Mouse (Mus musculus): Measurements from ENCODE around the gene Kif23. TPM values are rescaled to one million over a fixed set of nuclear protein-coding genes. Genes with fewer than 3 reads are reported as not detected.
A peak's percentile ranks its signal among the peaks of the same experiment; 100 is the strongest.

Gene Kif23
- polyA plus RNA-seq, 1 experiment from 2014 or later = 16.2 TPM

- Histone ChIP-seq H3K4me3 (ENCODE audit: low read depth, low read length) (no peak overlapping the region), H3K4me2 (replicated peaks; ENCODE audit: low read depth) (no peak overlapping the region), H3K27ac (ENCODE audit: low read depth, low read length) (no peak overlapping the region), H3K4me1 (replicated peaks; ENCODE audit: control insufficient read depth, insufficient read depth, low read length) (no peaks in the 10 kb centered on the region), H3K9ac (ENCODE audit: low read depth, low read length) (no peak overlapping the region), H3K27me3 (replicated peaks; ENCODE audit: control insufficient read depth, insufficient read depth, low read length) (no peaks in the 10 kb centered on the region), H3K9me3 (ENCODE audit: control insufficient read depth) (no peaks in the 10 kb centered on the region), H3K36me3 (ENCODE audit: control insufficient read depth, insufficient read depth) (no peaks in the 10 kb centered on the region)
- no peak for ATAC-seq
- WGBS = 27% methylated on average over 7 of the region's 7 CpGs
- no peak for TF ChIP-seq CTCF (IDR thresholded peaks at IDR 0.05; ENCODE audit: low read depth)
These were observed 42.4 kb downstream of the Kif23 start for GRCm38 (mm10) chr9:61904201-61904600.

- 44% methylated on average over 9 of the region's 9 CpGs for WGBS
- Histone ChIP-seq H3K4me3 (ENCODE audit: low read depth, low read length) (no peak overlapping the region), H3K36me3 (ENCODE audit: control insufficient read depth, insufficient read depth) (no peaks in the 10 kb centered on the region), H3K27ac (ENCODE audit: low read depth, low read length) (no peak overlapping the region), H3K4me1 (replicated peaks; ENCODE audit: control insufficient read depth, insufficient read depth, low read length) (no peaks in the 10 kb centered on the region), H3K4me2 (replicated peaks; ENCODE audit: low read depth) (no peak overlapping the region), H3K27me3 (replicated peaks; ENCODE audit: control insufficient read depth, insufficient read depth, low read length) (no peaks in the 10 kb centered on the region), H3K9ac (ENCODE audit: low read depth, low read length) (no peak overlapping the region), H3K9me3 (ENCODE audit: control insufficient read depth) (no peaks in the 10 kb centered on the region)
- ATAC-seq = no peak
- no peak for TF ChIP-seq CTCF (IDR thresholded peaks at IDR 0.05; ENCODE audit: low read depth)
These were observed 44.1 kb downstream of the Kif23 start for GRCm38 (mm10) chr9:61902445-61902844.

GRCm38 (mm10) chr9:61901574-61901973 is 45.0 kb downstream of the Kif23 start:
- H3K36me3 ChIP-seq (ENCODE audit: control insufficient read depth, insufficient read depth) = no peaks in the 10 kb centered on the region
- WGBS = 73% methylated on average over 4 of the region's 4 CpGs

GRCm38 (mm10) chr9:61899804-61900203 is 46.8 kb downstream of the Kif23 start:
- Histone ChIP-seq H3K4me3 (ENCODE audit: low read depth, low read length) (no peak overlapping the region; the same call in 1 of the 2 replicates), H3K9me3 (ENCODE audit: control insufficient read depth) (no peaks in the 10 kb centered on the region), H3K27ac (ENCODE audit: low read depth, low read length) (no peak overlapping the region), H3K36me3 (ENCODE audit: control insufficient read depth, insufficient read depth) (no peaks in the 10 kb centered on the region), H3K9ac (ENCODE audit: low read depth, low read length) (no peak overlapping the region), H3K4me2 (replicated peaks; ENCODE audit: low read depth) (0 out of 2 replicates have a peak overlapping the region, but pooled peaks have one; percentile 17), H3K27me3 (replicated peaks; ENCODE audit: control insufficient read depth, insufficient read depth, low read length) (no peaks in the 10 kb centered on the region), H3K4me1 (replicated peaks; ENCODE audit: control insufficient read depth, insufficient read depth, low read length) (no peaks in the 10 kb centered on the region)
- WGBS = 6% methylated on average over 16 of the region's 16 CpGs
- TF ChIP-seq CTCF (IDR thresholded peaks at IDR 0.05; ENCODE audit: low read depth) = peak; percentile 88
- ATAC-seq = no peak

More at GRCm38 (mm10) chr9:61901574-61901973, 45.0 kb downstream of the Kif23 start:
- H3K27me3 ChIP-seq (replicated peaks; ENCODE audit: control insufficient read depth, insufficient read depth, low read length) = no peaks in the 10 kb centered on the region
- TF ChIP-seq CTCF (IDR thresholded peaks at IDR 0.05; ENCODE audit: low read depth) = no peak
- no peak overlapping the region for H3K4me2 ChIP-seq (replicated peaks; ENCODE audit: low read depth)
- H3K27ac ChIP-seq (ENCODE audit: low read depth, low read length) = no peak overlapping the region
- H3K4me1 ChIP-seq (replicated peaks; ENCODE audit: control insufficient read depth, insufficient read depth, low read length) = no peaks in the 10 kb centered on the region
- H3K4me3 ChIP-seq (ENCODE audit: low read depth, low read length) = no peak overlapping the region
- H3K9ac ChIP-seq (ENCODE audit: low read depth, low read length) = no peak overlapping the region
- ATAC-seq = no peak
- H3K9me3 ChIP-seq (ENCODE audit: control insufficient read depth) = no peaks in the 10 kb centered on the region

- Histone ChIP-seq H3K4me2 (replicated peaks; ENCODE audit: low read depth) (no peak overlapping the region), H3K4me3 (ENCODE audit: low read depth, low read length) (no peak overlapping the region), H3K4me1 (replicated peaks; ENCODE audit: control insufficient read depth, insufficient read depth, low read length) (no peaks in the 10 kb centered on the region), H3K9me3 (ENCODE audit: control insufficient read depth) (no peaks in the 10 kb centered on the region), H3K27me3 (replicated peaks; ENCODE audit: control insufficient read depth, insufficient read depth, low read length) (no peaks in the 10 kb centered on the region), H3K9ac (ENCODE audit: low read depth, low read length) (no peak overlapping the region), H3K36me3 (ENCODE audit: control insufficient read depth, insufficient read depth) (no peaks in the 10 kb centered on the region), H3K27ac (ENCODE audit: low read depth, low read length) (no peak overlapping the region)
- 2% methylated on average over 7 of the region's 8 CpGs for WGBS
- ATAC-seq = no peak; the same call in 1 of the 2 replicates
- TF ChIP-seq CTCF (IDR thresholded peaks at IDR 0.05; ENCODE audit: low read depth) = peak; percentile 91
These were observed 48.2 kb downstream of the Kif23 start for GRCm38 (mm10) chr9:61898401-61898800.

- H3K4me1 ChIP-seq (replicated peaks; ENCODE audit: control insufficient read depth, insufficient read depth, low read length) = no peaks in the 10 kb centered on the region
- H3K9ac ChIP-seq (ENCODE audit: low read depth, low read length) = no peak overlapping the region
- H3K27ac ChIP-seq (ENCODE audit: low read depth, low read length) = no peak overlapping the region
- no peak overlapping the region for H3K4me2 ChIP-seq (replicated peaks; ENCODE audit: low read depth)
- H3K36me3 ChIP-seq (ENCODE audit: control insufficient read depth, insufficient read depth) = no peaks in the 10 kb centered on the region
- H3K4me3 ChIP-seq (ENCODE audit: low read depth, low read length) = no peak overlapping the region
- H3K27me3 ChIP-seq (replicated peaks; ENCODE audit: control insufficient read depth, insufficient read depth, low read length) = no peaks in the 10 kb centered on the region
- WGBS = 53% methylated on average over 8 of the region's 8 CpGs
- ATAC-seq = no peak
- H3K9me3 ChIP-seq (ENCODE audit: control insufficient read depth) = no peaks in the 10 kb centered on the region
- no peak for TF ChIP-seq CTCF (IDR thresholded peaks at IDR 0.05; ENCODE audit: low read depth)
These were observed 51.6 kb downstream of the Kif23 start for GRCm38 (mm10) chr9:61895014-61895413.

- H3K4me3 ChIP-seq (ENCODE audit: low read depth, low read length) = no peak overlapping the region
- no peak overlapping the region for H3K9ac ChIP-seq (ENCODE audit: low read depth, low read length)
- no peak overlapping the region for H3K4me2 ChIP-seq (replicated peaks; ENCODE audit: low read depth)
- 61% methylated on average over 8 of the region's 8 CpGs for WGBS
- TF ChIP-seq CTCF (IDR thresholded peaks at IDR 0.05; ENCODE audit: low read depth) = no peak
- no peaks in the 10 kb centered on the region for H3K27me3 ChIP-seq (replicated peaks; ENCODE audit: control insufficient read depth, insufficient read depth, low read length)
- no peak for ATAC-seq
- no peaks in the 10 kb centered on the region for H3K4me1 ChIP-seq (replicated peaks; ENCODE audit: control insufficient read depth, insufficient read depth, low read length)
- no peaks in the 10 kb centered on the region for H3K9me3 ChIP-seq (ENCODE audit: control insufficient read depth)
- H3K36me3 ChIP-seq (ENCODE audit: control insufficient read depth, insufficient read depth) = no peaks in the 10 kb centered on the region
- H3K27ac ChIP-seq (ENCODE audit: low read depth, low read length) = no peak overlapping the region
These were observed 56.7 kb downstream of the Kif23 start for GRCm38 (mm10) chr9:61889855-61890254.

Data from intestine, postnatal 0 days (tissue).